Mouse (Mus musculus) erythroid progenitor cell, adult 5-6 weeks (primary cell): ENCODE measurements around the gene Smoc1. TPM values are rescaled to one million over a fixed set of nuclear protein-coding genes. Genes with fewer than 3 reads are reported as not detected.

Source experiments
- ATAC-seq: replicated peaks from 2 replicates; pipeline ENCODE4 v1.8.0; 2016; ENCODE audit warnings: moderate number of reproducible peaks, mild to moderate bottlenecking, moderate TSS enrichment, inconsistent platforms; ENCODE audit not compliant: poor library complexity, low FRiP score, severe bottlenecking
- total RNA-seq, 2 experiments: library from RNA; stranded (forward) in 1 of 2; stranded (reverse) in 1 of 2; fragments of 150-400 nt in 1 of 2; fragments of 186-747, 209-891 nt in 1 of 2; gene quantifications; 2 replicates each; pipeline versions ENCODE4 v1.2.3 to v1.2.4; 2015 to 2017; ENCODE audit warnings: low replicate concordance in 2 of 2

Smoc1 gene
- total RNA-seq, 2 experiments from 2014 or later: 1.1 TPM; not detected in 1

- ATAC-seq: 0 out of 2 replicates have a peak, but pooled peaks have one; percentile 37
Measured at GRCm38 (mm10) chr12:81019280-81019935, 7.2 kb upstream of the Smoc1 start.

GRCm38 (mm10) chr12:81024407-81024806 lies 2.2 kb upstream of the Smoc1 start:
- ATAC-seq: no peak

- ATAC-seq: no peak
Measured at GRCm38 (mm10) chr12:81024993-81025392, 1.6 kb upstream of the Smoc1 start.

- ATAC-seq: no peak
Measured at GRCm38 (mm10) chr12:81026995-81027942, 661 bp downstream of the Smoc1 start.

- ATAC-seq: no peak
Measured at GRCm38 (mm10) chr12:81028291-81028920, 1.8 kb downstream of the Smoc1 start.

- no peak for ATAC-seq
Measured at GRCm38 (mm10) chr12:81029731-81030130, 3.1 kb downstream of the Smoc1 start.

GRCm38 (mm10) chr12:81031579-81031978 lies 5.0 kb downstream of the Smoc1 start:
- no peak for ATAC-seq

- no peak for ATAC-seq
Measured at GRCm38 (mm10) chr12:81033389-81034041, 6.9 kb downstream of the Smoc1 start.

GRCm38 (mm10) chr12:81034042-81034417 lies 7.4 kb downstream of the Smoc1 start:
- no peak for ATAC-seq

GRCm38 (mm10) chr12:81035850-81036249 lies 9.2 kb downstream of the Smoc1 start:
- no peak for ATAC-seq

GRCm38 (mm10) chr12:81043616-81044015 lies 17.0 kb downstream of the Smoc1 start:
- ATAC-seq: no peak

- no peak for ATAC-seq
Measured at GRCm38 (mm10) chr12:81046926-81047325, 20.3 kb downstream of the Smoc1 start.

GRCm38 (mm10) chr12:81049661-81050060 lies 23.1 kb downstream of the Smoc1 start:
- no peak for ATAC-seq

GRCm38 (mm10) chr12:81055000-81055705 lies 28.5 kb downstream of the Smoc1 start:
- no peak for ATAC-seq

- no peak for ATAC-seq
Measured at GRCm38 (mm10) chr12:81055811-81056210, 29.2 kb downstream of the Smoc1 start.

GRCm38 (mm10) chr12:81057619-81058018 lies 31.0 kb downstream of the Smoc1 start:
- no peak for ATAC-seq

- ATAC-seq: no peak
Measured at GRCm38 (mm10) chr12:81058561-81058960, 32.0 kb downstream of the Smoc1 start.

GRCm38 (mm10) chr12:81061831-81062361 lies 35.3 kb downstream of the Smoc1 start:
- ATAC-seq: no peak

GRCm38 (mm10) chr12:81063336-81063955 lies 36.8 kb downstream of the Smoc1 start:
- no peak for ATAC-seq
